Mouse (Mus musculus) intestine, embryonic 16.5 days (tissue): ENCODE measurements around the gene Coil. TPM values are rescaled to one million over a fixed set of nuclear protein-coding genes. Genes with fewer than 3 reads are reported as not detected.
A peak's percentile ranks its signal among the peaks of the same experiment; 100 is the strongest.

ENCODE experiments used
- ATAC-seq: fragments of 200-750 bp; cut with Nextera tagmentation; 2 replicates; pipeline ENCODE4 v1.8.0; 2017; ENCODE audit warnings: moderate TSS enrichment, moderate library complexity
- H3K27ac ChIP-seq: fragments of 300-500 bp; sonication (generic); 2 replicates; pipeline ENCODE4 v1.5.1; 2014; ENCODE audit warnings: mild to moderate bottlenecking, low read length
- H3K27me3 ChIP-seq: fragments of 300-500 bp; sonication (generic); replicated peaks from 2 replicates; pipeline ENCODE4 v1.6.1; 2014; ENCODE audit warnings: low read length, control low read depth, mixed read lengths; ENCODE audit not compliant: control insufficient read depth, insufficient read depth
- H3K36me3 ChIP-seq: fragments of 300-500 bp; sonication (generic); 2 replicates; pipeline ENCODE4 v1.6.1; 2014; ENCODE audit warnings: low read length, control low read depth; ENCODE audit not compliant: control insufficient read depth, insufficient read depth
- H3K4me1 ChIP-seq: fragments of 300-500 bp; sonication (generic); 2 replicates; pipeline ENCODE4 v1.6.1; 2014; ENCODE audit warnings: low read length, control low read depth, mixed read lengths; ENCODE audit not compliant: control insufficient read depth, insufficient read depth
- H3K4me2 ChIP-seq: fragments of 300-500 bp; sonication (generic); 2 replicates; pipeline ENCODE4 v1.6.1; 2014; ENCODE audit warnings: low read depth, low read length, control low read depth
- H3K4me3 ChIP-seq: fragments of 300-500 bp; sonication (generic); 2 replicates; pipeline ENCODE4 v1.5.1; 2014; ENCODE audit warnings: mild to moderate bottlenecking, low read length
- H3K9ac ChIP-seq: fragments of 300-500 bp; sonication (generic); 2 replicates; pipeline ENCODE4 v1.6.1; 2014; ENCODE audit warnings: low read depth, low read length
- H3K9me3 ChIP-seq: fragments of 300-500 bp; sonication (generic); 2 replicates; pipeline ENCODE4 v1.6.1; 2016; ENCODE audit warnings: low read length, control low read depth; ENCODE audit not compliant: control insufficient read depth
- WGBS: fragments of 180-500 bp; shearing (Covaris S2); extraction: QIAGEN DNeasy Blood & Tissue Kit; methylation state at CpG from one replicate; pipeline ENCODE4 v1.1.7; 2014; 5-methylcytosine and 5-hydroxymethylcytosine counted together
- polyA plus RNA-seq: library from polyadenylated mRNA; unstranded; fragments of >200 nt; fragmentation: Nextera tagmentation; extraction: Ambion mirVana; gene quantifications from 2 replicates; pipeline ENCODE4 v1.2.1, GENCODE M21; 2015

Coil gene
- polyA plus RNA-seq, 1 experiment from 2014 or later: 10.1 TPM

- Histone ChIP-seq H3K4me2 (no peak overlapping the region), H3K36me3 (peaks cover 19% of the 10 kb centered on the region), H3K9me3 (no peaks in the 10 kb centered on the region), H3K4me3 (no peak overlapping the region), H3K9ac (no peak overlapping the region), H3K27me3 (no peaks in the 10 kb centered on the region), H3K4me1 (peaks cover 11% of the 10 kb centered on the region), H3K27ac (no peak overlapping the region)
- no peak for ATAC-seq
- WGBS: 79% methylated on average over 3 of the region's 3 CpGs
Observed at GRCm38 (mm10) chr11:89007582-89007981, 37.5 kb downstream of the Coil start.

- Histone ChIP-seq H3K36me3 (peaks cover 19% of the 10 kb centered on the region), H3K27me3 (no peaks in the 10 kb centered on the region), H3K9ac (no peak overlapping the region), H3K4me1 (no peaks in the 10 kb centered on the region), H3K4me2 (no peak overlapping the region), H3K27ac (no peak overlapping the region), H3K4me3 (no peak overlapping the region), H3K9me3 (no peaks in the 10 kb centered on the region)
- WGBS: 88% methylated on average over 9 of the region's 9 CpGs
- ATAC-seq: no peak
Observed at GRCm38 (mm10) chr11:89009066-89009465, 39.0 kb downstream of the Coil start.

GRCm38 (mm10) chr11:89009496-89009895, 39.4 kb downstream of the Coil start:
- WGBS: 51% methylated on average over 7 of the region's 7 CpGs
- H3K27ac ChIP-seq: no peak overlapping the region
- no peak overlapping the region for H3K4me3 ChIP-seq
- no peaks in the 10 kb centered on the region for H3K4me1 ChIP-seq
- H3K9me3 ChIP-seq: no peaks in the 10 kb centered on the region
- H3K9ac ChIP-seq: no peak overlapping the region
- ATAC-seq: peak; percentile 30; the same call in 1 of the 2 replicates
- H3K4me2 ChIP-seq: no peak overlapping the region
- no peaks in the 10 kb centered on the region for H3K27me3 ChIP-seq
- H3K36me3 ChIP-seq: peaks cover 19% of the 10 kb centered on the region

- H3K27me3 ChIP-seq: no peaks in the 10 kb centered on the region
- ATAC-seq: peak; percentile 75
- no peaks in the 10 kb centered on the region for H3K9me3 ChIP-seq
- no peak overlapping the region for H3K4me2 ChIP-seq
- H3K9ac ChIP-seq: no peak overlapping the region
- no peaks in the 10 kb centered on the region for H3K4me1 ChIP-seq
- H3K27ac ChIP-seq: no peak overlapping the region
- 84% methylated on average over 5 of the region's 5 CpGs for WGBS
- H3K36me3 ChIP-seq: peaks cover 13% of the 10 kb centered on the region
- H3K4me3 ChIP-seq: no peak overlapping the region
Observed at GRCm38 (mm10) chr11:89012241-89012640, 42.2 kb downstream of the Coil start.

GRCm38 (mm10) chr11:89017514-89018182, 47.6 kb downstream of the Coil start:
- Histone ChIP-seq H3K4me3 (no peak overlapping the region), H3K9ac (no peak overlapping the region), H3K27ac (no peak overlapping the region), H3K4me2 (no peak overlapping the region), H3K9me3 (no peaks in the 10 kb centered on the region), H3K36me3 (no peaks in the 10 kb centered on the region), H3K27me3 (no peaks in the 10 kb centered on the region), H3K4me1 (peaks cover 10% of the 10 kb centered on the region; the same call in 1 of the 2 replicates)
- no peak for ATAC-seq
- 82% methylated on average over 9 of the region's 9 CpGs for WGBS

- Histone ChIP-seq H3K4me3 (no peak overlapping the region), H3K27ac (no peak overlapping the region), H3K9me3 (no peaks in the 10 kb centered on the region), H3K36me3 (no peaks in the 10 kb centered on the region), H3K27me3 (no peaks in the 10 kb centered on the region), H3K4me1 (peaks cover 15% of the 10 kb centered on the region), H3K9ac (no peak overlapping the region), H3K4me2 (no peak overlapping the region)
- WGBS: 70% methylated on average over 9 of the region's 9 CpGs
- ATAC-seq: no peak
Observed at GRCm38 (mm10) chr11:89020681-89021305, 50.7 kb downstream of the Coil start.

GRCm38 (mm10) chr11:89021687-89022086, 51.6 kb downstream of the Coil start:
- no peaks in the 10 kb centered on the region for H3K36me3 ChIP-seq
- no peak overlapping the region for H3K4me3 ChIP-seq
- H3K4me1 ChIP-seq: peaks cover 16% of the 10 kb centered on the region
- no peaks in the 10 kb centered on the region for H3K9me3 ChIP-seq
- peak overlapping the region; percentile 38 for H3K27ac ChIP-seq
- no peak overlapping the region for H3K4me2 ChIP-seq
- no peak for ATAC-seq
- no peaks in the 10 kb centered on the region for H3K27me3 ChIP-seq
- no peak overlapping the region for H3K9ac ChIP-seq
- 65% methylated on average over 7 of the region's 7 CpGs for WGBS

GRCm38 (mm10) chr11:89022120-89022731, 52.2 kb downstream of the Coil start:
- ATAC-seq: peak; percentile 78
- Histone ChIP-seq H3K4me2 (no peak overlapping the region), H3K4me1 (peaks cover 16% of the 10 kb centered on the region), H3K9ac (no peak overlapping the region), H3K27me3 (no peaks in the 10 kb centered on the region), H3K9me3 (no peaks in the 10 kb centered on the region), H3K27ac (peak overlapping the region; percentile 52), H3K36me3 (no peaks in the 10 kb centered on the region), H3K4me3 (no peak overlapping the region)
- whole genome bisulfite sequencing: 41% methylated on average over 8 of the region's 8 CpGs

- WGBS: 66% methylated on average over 10 of the region's 10 CpGs
- Histone ChIP-seq H3K27me3 (no peaks in the 10 kb centered on the region), H3K9me3 (no peaks in the 10 kb centered on the region), H3K4me3 (no peak overlapping the region), H3K36me3 (no peaks in the 10 kb centered on the region), H3K9ac (no peak overlapping the region), H3K4me1 (peaks cover 25% of the 10 kb centered on the region), H3K4me2 (no peak overlapping the region), H3K27ac (peak overlapping the region; percentile 91)
- ATAC-seq: no peak
Observed at GRCm38 (mm10) chr11:89023477-89023876, 53.4 kb downstream of the Coil start.
